Mouse (Mus musculus) frontal cortex, adult (tissue): Measurements from ENCODE around the gene Rab21.
"Not testable (repeated sequence)": the region's sequence is repeated elsewhere in the genome, so short reads cannot be mapped to it uniquely, and the experiment has no call there.

ENCODE experiments used
- ATAC-seq: cut with Nextera tagmentation; 2 replicates; pipeline ENCODE4 v1.9.2; 2017; ENCODE audit warnings: mild to moderate bottlenecking, moderate library complexity, mixed read lengths; ENCODE audit not compliant: low TSS enrichment

The Rab21 gene

DNA sequence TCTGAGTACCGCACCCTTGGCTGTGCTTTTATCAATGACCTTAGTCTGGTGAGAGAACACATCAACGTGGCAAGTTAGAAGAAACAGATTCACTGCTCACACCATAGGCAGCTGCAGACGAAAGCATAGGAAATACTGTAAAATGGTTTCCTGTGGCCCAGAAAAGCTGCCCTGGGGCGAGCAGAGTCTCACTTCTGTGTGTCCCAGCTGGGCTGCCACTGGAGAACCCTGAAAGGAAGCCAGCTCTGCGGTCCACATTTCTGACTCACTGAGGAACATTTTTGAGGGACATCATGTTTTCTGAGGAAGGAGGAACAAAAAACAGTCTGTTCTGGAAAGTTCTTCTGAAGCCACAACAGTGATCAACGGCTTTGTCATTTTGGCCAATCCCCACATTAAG is 13.1 kb upstream of the Rab21 start:
- ATAC-seq = no peak

DNA sequence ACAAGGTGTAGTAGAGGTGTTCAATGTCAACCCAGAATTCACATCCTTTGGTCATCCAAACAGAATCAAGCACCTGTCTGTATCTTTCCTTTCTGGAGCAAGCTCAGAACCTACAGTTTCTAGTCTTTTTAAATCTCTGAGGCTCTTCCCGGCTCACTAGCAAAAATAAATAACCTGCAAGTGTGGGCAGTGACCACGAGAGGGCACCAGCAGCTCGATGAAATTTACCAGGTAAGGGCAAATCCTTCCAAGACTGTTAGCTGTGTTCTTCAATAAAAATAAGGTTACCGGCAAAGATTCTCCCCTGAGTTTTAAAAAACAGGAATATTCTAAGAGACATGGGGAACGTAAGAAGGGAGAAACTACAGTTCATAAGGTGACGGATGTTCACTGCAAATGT is 7.9 kb upstream of the Rab21 start:
- ATAC-seq = peak; percentile 93

DNA sequence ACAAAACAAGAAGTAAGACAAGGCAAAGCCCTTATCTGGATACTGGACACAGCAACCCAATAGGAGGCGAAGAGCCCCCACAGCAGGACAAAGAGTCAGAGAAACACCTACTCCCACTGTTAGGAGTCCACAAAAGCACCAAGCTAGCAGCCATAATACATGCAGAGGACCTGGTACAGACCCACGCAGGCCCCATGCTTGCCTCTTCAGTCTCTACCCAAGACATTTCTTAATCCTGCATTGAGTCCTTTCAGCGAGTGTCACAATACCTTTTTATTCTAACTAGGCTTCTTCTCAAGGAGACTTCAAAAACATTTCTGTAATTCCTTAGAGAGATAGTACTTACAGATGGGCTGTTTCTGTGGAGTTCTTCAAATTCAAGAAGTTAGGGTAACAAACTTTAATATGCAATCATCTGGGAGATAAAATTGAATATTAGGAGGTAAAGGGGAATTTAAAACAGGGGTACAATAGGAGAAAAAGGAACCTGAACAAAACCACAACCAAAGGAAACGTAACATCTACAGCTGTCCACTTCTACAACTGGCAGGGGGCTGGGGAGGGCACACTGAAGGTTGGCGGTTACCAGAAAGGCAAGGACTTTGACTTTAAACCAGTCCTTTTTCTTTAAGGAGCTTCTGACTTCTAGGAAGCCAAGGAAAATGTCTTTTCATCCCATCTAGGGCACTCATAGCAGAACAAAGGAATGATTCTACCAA is 6.1 kb upstream of the Rab21 start:
- ATAC-seq = no peak

DNA sequence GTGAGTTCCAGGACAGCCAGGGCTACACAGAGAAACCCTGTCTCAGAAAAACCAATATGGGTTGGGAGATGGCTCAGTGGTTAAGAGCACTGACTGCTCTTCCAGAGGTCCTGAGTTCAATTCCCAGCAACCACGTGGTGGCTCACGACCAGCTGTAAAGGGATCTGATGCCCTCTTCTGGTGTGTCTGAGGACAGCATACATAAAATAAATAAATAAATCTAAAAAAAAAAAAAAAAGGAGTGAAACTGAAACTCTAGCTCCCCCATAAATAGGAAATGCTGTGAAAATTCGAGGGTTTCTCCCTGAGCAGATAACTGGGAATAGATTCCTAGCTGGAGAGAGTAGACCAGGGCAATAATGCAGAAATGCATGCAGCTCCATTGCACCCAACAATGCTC is 3.0 kb upstream of the Rab21 start:
- ATAC-seq = not testable (repeated sequence)

DNA sequence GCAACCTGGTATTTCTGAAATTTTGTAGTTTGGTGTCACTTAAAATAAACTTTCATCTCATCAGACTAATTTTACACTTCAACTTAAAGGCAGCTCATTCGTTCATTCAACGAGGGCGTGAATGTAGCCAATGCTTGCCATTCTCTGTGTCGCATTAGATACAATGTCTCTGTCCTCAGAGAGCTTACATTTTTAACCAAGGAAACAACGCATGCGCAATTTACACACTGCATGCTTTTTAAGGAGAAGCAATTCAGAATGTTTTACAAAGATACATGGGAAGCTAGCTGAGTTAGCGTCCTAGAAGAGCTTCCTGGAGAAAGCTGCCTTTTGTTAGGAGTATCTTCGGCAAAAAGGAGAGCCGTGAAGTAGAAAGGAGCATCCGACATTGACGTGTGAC is 919 bp upstream of the Rab21 start:
- peak; percentile 31 for ATAC-seq

DNA sequence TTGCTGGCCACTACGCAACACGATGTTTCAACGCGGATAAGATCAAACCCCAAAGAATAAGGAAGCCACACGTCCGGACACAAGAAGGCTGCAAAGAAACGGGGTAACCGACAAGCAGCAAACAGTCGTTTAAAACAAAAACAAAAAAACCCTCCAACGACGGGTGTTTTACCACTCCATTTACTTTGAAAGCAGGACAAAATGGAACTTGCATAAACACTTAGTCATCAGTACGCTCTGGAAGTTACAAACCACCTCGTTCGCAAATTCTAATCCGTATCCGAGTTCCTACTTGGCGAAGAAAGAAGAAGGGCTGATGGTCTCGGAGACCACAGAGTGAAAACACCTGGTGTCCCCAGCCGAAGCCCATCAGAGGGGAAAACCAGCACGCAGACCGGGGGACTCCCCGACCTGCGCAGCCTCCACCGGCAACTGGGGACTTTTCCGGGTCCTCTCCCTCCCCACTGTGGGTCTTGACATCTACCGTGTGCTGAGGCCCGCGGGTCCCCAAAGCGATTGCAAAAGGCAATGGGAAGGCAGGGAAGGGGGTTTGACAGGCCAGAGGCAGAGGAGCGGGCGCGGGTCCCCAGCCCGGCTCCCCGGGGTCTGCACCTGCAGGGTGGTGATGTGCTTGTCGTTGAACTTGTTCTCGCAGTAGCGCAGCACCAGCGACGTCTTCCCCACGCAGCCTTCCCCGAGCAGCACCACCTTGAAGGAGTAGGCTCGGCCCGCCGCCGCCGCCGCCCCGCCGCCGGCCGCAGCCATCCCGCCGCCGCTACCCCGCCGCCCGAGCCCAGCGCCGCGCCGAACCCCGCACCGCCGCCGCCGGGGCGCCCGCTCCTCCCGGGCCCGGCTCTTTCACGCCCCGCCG is 577 bp downstream of the Rab21 start:
- ATAC-seq = peak; percentile 47

DNA sequence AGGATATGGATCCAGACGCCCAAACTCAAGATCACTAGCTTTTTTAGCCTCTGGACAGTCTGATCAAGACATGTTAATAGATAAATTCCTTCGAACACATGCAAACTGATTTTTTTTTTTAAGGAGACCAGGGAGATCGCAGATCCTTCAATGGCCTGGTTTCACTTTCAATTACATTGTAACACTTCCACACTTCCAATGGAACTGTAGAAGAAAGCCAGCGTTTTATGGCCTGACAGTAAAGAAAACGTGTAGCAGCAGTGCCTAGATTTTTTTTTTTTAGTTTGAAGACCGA is 1.2 kb downstream of the Rab21 start:
- no peak for ATAC-seq

DNA sequence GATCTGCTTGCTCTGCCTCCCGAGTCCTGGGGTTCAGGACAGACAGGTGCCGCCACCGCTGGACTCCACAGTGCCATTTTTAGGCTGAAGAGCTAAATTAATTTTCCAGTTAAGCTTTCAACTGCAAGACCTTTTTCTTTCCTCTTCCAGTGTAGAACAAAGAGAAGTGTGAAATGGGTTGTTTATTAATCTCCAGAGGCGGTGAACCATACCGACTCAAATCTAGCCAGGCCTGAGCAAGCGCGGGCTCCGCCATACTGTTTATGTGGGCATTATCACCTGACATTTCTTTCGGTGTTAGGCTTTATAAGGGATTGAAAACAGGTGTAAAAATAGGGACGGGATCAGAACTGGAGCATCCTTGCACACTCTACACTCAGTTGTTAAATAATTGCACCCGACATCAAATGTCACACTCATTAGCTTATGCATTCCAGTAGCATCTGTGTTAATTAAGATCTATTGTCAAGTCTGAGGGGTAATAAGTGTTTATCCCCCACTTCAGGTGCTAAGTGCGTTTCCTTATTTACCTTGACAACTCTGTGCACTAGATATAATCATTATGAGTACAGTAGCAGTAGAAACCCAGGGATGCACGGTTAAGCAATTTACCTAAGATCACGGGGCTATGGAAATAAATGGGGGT is 1.6 kb downstream of the Rab21 start:
- no peak for ATAC-seq

DNA sequence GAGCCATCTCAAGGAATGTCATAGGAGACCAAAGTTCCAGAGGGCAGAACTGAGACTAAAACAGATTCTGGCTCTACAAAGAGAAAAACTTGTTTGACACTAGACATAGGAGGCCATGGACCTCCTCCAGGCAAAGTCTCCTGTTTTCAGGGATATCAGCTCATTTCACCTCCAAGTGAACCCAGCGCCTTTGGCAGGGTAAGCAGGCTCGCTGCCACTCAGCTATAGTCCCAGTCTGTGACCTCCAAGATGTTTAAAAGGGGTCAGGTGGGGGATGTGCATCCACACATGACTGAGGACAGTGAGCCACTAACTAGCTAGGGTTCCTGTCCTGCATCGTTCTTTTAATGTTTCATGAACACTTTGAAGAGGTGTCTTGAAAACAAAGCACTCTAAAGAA is 2.7 kb downstream of the Rab21 start:
- ATAC-seq = no peak

DNA sequence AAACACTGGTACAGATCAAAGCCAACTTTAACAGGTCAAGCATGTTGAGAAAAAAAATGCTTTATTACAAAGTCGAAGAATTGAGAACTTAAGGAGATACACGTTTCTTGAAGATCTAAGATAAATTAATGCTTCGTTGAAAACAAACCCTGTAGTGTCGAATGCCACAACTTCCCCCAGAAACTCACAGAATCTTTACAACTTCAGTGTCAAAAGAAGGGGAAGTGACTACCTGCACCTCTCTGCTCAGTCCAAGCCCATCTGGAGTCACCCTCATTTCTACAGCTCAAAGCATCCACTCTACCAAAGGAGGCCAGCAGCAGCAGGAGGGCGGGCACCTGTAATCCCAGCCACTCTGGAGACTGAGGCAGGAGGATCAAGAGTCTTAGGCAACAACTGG is 3.2 kb downstream of the Rab21 start:
- no peak for ATAC-seq

DNA sequence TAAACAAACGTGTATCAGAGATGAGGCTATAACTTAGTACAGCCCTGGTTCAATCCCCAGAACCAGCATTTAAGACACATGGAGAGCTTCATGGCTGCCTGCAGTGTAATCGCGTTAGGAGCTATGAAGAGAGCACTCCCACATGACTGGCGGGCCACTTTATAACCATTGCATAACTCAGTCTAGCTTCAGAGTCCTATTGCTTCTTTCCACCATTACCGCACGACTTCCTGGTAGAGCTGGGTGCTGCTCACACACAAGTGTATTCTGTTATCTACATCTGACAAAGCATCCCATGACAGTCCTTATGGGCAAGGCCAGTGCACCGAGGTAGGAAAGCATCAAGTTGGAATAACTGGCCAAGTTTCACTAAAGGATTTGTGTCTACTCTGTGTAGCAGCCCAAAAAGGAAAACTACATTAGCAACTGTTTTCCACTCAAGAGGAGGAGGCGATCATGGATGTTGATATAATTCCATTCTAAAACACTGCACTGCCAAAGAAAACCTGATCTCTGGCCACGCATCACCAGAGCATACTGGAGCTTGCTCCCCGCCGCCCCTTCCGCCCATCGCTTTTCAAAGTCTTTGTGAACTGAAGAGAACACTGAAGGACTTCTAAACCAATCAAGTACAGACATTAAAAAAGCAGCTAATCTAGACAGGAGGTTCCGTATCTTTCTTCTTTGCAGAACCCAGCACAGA is 4.0 kb downstream of the Rab21 start:
- no peak for ATAC-seq

DNA sequence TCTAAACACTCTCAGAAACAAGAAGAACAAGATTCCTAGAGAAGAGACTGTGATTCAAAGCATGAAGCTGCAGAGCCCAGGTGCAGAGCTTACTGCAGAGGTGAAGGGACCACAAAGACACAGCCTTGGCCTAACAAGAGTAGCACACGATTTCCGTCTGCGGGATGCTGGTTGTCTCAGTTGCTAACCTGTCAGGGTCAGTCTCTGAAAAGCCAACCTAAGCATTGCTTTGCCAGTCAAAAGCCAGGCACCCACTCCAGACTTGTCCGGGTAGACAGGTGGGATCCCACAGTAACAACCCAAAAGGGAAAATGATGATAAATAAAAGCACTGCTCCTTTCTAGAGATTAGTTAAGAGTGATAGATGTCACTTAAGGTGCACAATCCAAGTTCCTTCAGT is 6.2 kb downstream of the Rab21 start:
- no peak for ATAC-seq

DNA sequence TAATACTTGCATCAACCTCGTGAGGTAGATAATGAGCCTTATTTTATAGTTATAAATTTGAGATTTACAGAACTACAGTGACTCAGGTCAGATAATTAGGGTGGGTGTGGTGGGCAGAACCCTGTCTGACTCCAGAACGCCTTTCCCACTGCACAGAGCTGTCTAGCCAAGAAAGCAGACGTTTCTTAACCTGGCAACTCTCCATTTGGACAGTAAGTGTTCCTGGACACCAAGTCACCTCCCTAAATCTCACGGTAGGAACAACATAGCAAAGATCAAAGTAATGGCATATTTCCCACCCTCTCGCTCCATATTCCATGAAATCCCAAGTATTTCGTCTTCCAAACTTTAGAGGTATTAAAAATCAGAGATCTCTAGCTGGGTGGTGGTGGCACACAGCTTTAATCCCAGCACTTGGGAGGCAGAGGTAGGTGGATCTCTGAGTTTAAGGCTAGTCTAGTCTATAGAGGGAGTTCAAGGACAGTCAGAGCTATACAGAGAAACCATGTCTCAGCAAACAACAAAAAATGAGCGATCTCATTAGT is 8.0 kb downstream of the Rab21 start:
- no peak for ATAC-seq

DNA sequence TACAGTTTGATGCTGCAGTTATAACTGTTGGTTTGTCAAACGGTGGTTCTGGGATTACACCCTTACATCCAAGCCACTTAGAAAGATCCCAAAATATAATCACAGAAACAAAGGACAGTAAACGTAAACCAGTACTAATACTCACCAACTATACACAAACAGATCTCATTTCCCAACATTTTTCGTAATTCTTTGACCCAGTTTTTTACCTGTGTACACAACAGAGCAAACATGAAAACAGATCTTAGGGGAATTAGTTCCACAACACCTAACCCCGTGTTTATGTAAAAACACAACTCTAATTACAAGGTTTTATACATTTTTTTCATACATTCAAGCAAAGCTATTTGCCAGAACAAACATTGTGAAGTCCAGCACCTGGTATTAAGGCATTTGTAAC is 16.7 kb downstream of the Rab21 start:
- ATAC-seq = no peak

DNA sequence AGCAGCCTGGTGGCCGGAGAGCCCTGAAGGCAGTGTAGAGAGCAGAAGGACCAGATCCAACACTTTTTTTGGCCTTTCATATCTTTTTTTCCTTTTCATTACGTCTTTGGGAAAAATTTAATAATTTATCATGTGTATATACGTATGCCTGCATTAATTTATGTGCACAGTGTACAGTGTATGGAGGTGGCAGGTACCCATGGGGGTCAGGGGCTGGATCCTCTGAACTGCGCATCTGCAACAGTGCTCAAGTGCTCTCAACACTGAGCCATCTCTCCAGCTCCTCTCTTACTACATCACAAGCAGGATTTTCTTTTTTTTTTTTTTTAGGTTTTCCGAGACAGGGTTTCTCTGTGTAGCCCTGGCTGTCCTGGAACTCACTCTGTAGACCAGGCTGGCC is 17.8 kb downstream of the Rab21 start:
- no peak for ATAC-seq

DNA sequence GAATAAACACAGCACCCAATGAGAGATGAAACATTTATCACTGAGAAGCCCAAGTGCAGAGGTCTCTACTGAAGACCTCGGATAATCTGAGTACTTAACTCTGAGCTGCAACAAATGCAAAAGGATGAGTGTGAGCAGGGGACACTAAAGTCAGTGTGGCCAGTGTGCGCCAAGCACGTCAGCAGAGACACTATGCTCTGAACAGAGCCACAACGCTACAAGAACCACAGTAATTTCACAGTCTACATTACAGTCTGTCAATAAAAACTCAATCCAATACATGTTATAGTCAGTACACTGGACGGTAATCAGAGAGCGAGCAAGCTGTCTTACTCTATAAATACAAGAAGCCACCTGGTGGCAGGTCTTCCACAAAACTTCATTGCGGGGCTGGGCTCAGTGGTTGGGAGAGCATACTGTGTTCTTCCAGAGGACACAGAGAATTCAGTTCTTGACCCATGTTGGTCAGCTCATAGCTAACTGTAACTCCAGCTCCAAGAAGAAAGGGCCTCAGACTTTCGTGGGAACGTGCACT is 18.9 kb downstream of the Rab21 start:
- ATAC-seq = no peak

DNA sequence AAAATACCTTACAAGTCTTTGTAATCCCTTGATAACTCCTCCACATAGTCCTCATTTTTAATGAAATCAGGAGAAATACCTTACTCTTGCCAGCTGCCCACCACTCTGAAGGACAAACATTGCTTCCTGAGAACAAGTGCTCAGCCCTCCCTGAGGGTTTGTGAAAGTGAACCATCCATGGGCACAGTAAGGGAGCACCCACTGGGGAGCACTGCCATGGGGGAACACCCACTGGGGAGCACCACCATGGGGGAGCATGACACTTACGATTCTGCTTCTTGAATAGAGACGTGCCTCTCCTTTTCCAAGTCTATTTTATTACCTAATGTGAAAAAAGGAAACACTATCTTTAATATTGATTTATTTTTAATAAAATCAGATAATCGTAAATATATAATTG is 20.2 kb downstream of the Rab21 start:
- no peak for ATAC-seq

DNA sequence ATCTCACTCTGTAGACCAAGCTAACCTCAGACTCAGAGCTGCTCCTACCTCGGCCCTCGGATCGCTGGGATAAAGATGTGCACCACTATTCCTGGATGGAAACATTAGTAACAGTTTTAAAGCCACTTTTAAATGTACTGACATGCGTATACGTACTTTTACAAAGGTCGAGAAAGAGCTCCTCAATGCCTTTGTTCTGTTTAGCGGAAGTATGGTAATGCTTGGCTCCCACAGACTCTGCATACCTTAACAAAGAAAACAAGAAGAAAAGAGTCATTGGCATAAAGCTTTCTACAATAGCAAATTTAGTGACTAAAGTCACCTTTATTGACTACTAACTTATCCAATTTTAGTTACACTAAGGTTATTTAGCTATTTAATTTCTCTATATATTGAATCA is 20.7 kb downstream of the Rab21 start:
- no peak for ATAC-seq

DNA sequence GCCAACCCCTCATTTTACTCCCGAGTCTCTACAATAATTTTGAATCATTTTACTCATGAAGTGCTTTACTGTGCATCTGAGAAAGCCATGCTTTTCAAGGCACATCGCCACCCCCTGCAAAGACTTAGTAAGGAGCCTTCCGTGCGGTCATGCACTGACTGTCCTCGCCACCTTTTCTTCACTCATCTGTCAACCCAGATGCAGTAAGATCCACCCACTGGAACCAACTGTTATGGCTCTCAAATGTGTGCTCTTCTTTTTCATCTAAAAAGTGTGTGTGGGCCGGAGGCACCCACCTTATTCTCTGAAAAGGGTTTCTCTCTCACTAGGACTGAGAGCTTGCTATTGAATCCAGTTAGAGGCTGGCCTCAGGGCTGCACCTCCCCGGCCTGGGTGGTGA is 21.4 kb downstream of the Rab21 start:
- ATAC-seq = peak; percentile 92

DNA sequence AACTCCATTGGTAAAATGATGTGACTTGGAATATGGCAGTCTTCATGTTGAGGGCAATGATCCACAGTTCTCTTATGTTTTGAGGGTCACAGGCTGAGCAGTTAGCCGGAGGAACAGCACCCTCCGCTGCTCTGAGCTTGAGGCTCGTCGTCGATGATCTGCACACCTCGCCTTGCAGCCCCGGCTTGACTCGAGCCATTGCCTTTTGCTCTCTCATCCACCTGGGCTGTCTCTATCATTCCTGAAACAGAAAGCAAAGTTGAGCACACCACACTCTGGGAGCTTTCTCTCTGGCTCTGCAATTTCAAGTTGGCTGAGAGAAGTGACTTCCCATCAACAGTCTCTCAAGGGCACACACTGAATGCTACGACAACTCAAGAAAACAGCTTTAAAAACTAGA is 24.7 kb downstream of the Rab21 start:
- no peak for ATAC-seq

DNA sequence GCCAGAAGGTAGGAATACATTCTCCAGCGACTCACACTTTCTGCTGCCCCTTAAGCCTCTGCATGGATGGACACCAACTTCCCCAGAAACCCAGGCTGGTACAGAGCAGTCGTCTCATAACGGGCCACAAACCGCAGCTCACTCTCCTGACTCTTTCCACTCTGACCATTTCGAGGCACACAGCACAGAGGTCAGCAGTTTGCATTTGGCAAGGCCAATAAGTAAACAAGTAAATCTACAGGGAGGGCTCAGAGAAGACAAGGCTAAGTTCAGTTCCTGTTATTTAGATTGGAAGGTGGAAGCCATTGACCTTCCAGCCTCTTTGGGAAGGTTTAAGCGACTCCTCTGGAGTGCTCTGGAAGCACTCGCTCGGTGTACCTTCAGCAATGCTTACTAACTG is 26.5 kb downstream of the Rab21 start:
- no peak for ATAC-seq

DNA sequence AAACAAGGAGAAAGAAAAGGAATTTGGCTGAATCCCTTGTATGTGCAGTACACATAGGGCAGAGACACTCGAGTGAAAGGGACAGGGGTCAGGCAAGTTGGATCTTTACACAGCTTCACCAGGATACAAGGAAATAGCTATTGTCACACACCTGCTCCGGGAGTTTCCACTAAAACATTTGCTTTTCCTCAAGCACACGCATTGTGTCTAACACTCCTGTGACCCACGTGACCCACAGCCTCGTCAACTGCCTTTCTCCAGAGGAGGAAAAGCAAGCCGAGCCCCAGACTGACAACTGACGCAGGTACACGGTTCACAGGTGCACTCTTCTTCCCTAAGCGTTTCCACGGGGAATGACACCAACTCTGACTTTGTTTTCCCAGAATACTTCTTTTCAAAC is 31.2 kb downstream of the Rab21 start:
- ATAC-seq = no peak
